Mouse (Mus musculus): ENCODE results near the gene St3gal5. TPM values are rescaled to one million over a fixed set of nuclear protein-coding genes. Genes with fewer than 3 reads are reported as not detected.
"Not testable (repeated sequence)": the region's sequence is repeated elsewhere in the genome, so short reads cannot be mapped to it uniquely, and the experiment has no call there.

St3gal5 gene
- polyA plus RNA-seq, 1 experiment = 28.3 TPM

GRCm38 (mm10) chr6:72139508-72140193 lies 42.3 kb downstream of the St3gal5 start:
- 83% methylated on average over 9 of the region's 9 CpGs for WGBS
- H3K4me3 ChIP-seq (replicated peaks; ENCODE audit: extremely low read depth, low read depth, low read length) = no peak overlapping the region
- no peak for TF ChIP-seq CTCF (IDR thresholded peaks at IDR 0.05; ENCODE audit: insufficient read depth, low read length)
- no peak for TF ChIP-seq POLR2A (IDR thresholded peaks at IDR 0.05; ENCODE audit: borderline replicate concordance, extremely low read depth, low read depth, low read length)
- no peak for DNase-seq
- H3K4me1 ChIP-seq (ENCODE audit: control insufficient read depth, insufficient read depth, low read length) = no peaks in the 10 kb centered on the region; the same call in 1 of the 2 replicates

- no peak for DNase-seq
- WGBS = 58% methylated on average over 8 of the region's 8 CpGs
- no peak for TF ChIP-seq POLR2A (IDR thresholded peaks at IDR 0.05; ENCODE audit: borderline replicate concordance, extremely low read depth, low read depth, low read length)
- no peak for TF ChIP-seq CTCF (IDR thresholded peaks at IDR 0.05; ENCODE audit: insufficient read depth, low read length)
Measured at GRCm38 (mm10) chr6:72140371-72140770, 43.0 kb downstream of the St3gal5 start.

GRCm38 (mm10) chr6:72141191-72141590 lies 43.8 kb downstream of the St3gal5 start:
- 58% methylated on average over 10 of the region's 10 CpGs for WGBS
- no peak for TF ChIP-seq CTCF (IDR thresholded peaks at IDR 0.05; ENCODE audit: insufficient read depth, low read length)
- TF ChIP-seq POLR2A (IDR thresholded peaks at IDR 0.05; ENCODE audit: borderline replicate concordance, extremely low read depth, low read depth, low read length) = no peak

More at GRCm38 (mm10) chr6:72140371-72140770, 43.0 kb downstream of the St3gal5 start:
- no peaks in the 10 kb centered on the region; the same call in 1 of the 2 replicates for H3K4me1 ChIP-seq (ENCODE audit: control insufficient read depth, insufficient read depth, low read length)
- no peak overlapping the region for H3K4me3 ChIP-seq (replicated peaks; ENCODE audit: extremely low read depth, low read depth, low read length)

GRCm38 (mm10) chr6:72142561-72142960 lies 45.2 kb downstream of the St3gal5 start:
- Histone ChIP-seq H3K4me3 (replicated peaks; ENCODE audit: extremely low read depth, low read depth, low read length) (no peak overlapping the region), H3K4me1 (ENCODE audit: control insufficient read depth, insufficient read depth, low read length) (no peaks in the 10 kb centered on the region; the same call in 1 of the 2 replicates)
- TF ChIP-seq CTCF (IDR thresholded peaks at IDR 0.05; ENCODE audit: insufficient read depth, low read length) = no peak
- no peak for TF ChIP-seq POLR2A (IDR thresholded peaks at IDR 0.05; ENCODE audit: borderline replicate concordance, extremely low read depth, low read depth, low read length)
- DNase-seq = no peak
- WGBS = 92% methylated on average over 4 of the region's 4 CpGs

More at GRCm38 (mm10) chr6:72141191-72141590, 43.8 kb downstream of the St3gal5 start:
- Histone ChIP-seq H3K4me1 (ENCODE audit: control insufficient read depth, insufficient read depth, low read length) (no peaks in the 10 kb centered on the region; the same call in 1 of the 2 replicates), H3K4me3 (replicated peaks; ENCODE audit: extremely low read depth, low read depth, low read length) (no peak overlapping the region)
- no peak for DNase-seq

- 78% methylated on average over 7 of the region's 7 CpGs for WGBS
- TF ChIP-seq POLR2A (IDR thresholded peaks at IDR 0.05; ENCODE audit: borderline replicate concordance, extremely low read depth, low read depth, low read length) (no peak), CTCF (IDR thresholded peaks at IDR 0.05; ENCODE audit: insufficient read depth, low read length) (no peak)
- H3K4me3 ChIP-seq (replicated peaks; ENCODE audit: extremely low read depth, low read depth, low read length) = no peak overlapping the region
- no peaks in the 10 kb centered on the region; the same call in 1 of the 2 replicates for H3K4me1 ChIP-seq (ENCODE audit: control insufficient read depth, insufficient read depth, low read length)
- DNase-seq = no peak
Measured at GRCm38 (mm10) chr6:72144353-72144752, 47.0 kb downstream of the St3gal5 start.

- no peak for TF ChIP-seq CTCF (IDR thresholded peaks at IDR 0.05; ENCODE audit: insufficient read depth, low read length)
- no peak for TF ChIP-seq POLR2A (IDR thresholded peaks at IDR 0.05; ENCODE audit: borderline replicate concordance, extremely low read depth, low read depth, low read length)
- 83% methylated on average over 14 of the region's 14 CpGs for WGBS
- H3K4me3 ChIP-seq (replicated peaks; ENCODE audit: extremely low read depth, low read depth, low read length) = no peak overlapping the region
Measured at GRCm38 (mm10) chr6:72146803-72147202, 49.4 kb downstream of the St3gal5 start.

GRCm38 (mm10) chr6:72148721-72149120 lies 51.3 kb downstream of the St3gal5 start:
- H3K4me3 ChIP-seq (replicated peaks; ENCODE audit: extremely low read depth, low read depth, low read length) = no peak overlapping the region
- WGBS = 87% methylated on average over 4 of the region's 4 CpGs

More at GRCm38 (mm10) chr6:72146803-72147202, 49.4 kb downstream of the St3gal5 start:
- no peak for DNase-seq
- H3K4me1 ChIP-seq (ENCODE audit: control insufficient read depth, insufficient read depth, low read length) = no peaks in the 10 kb centered on the region

GRCm38 (mm10) chr6:72149797-72150196 lies 52.4 kb downstream of the St3gal5 start:
- no peak for TF ChIP-seq CTCF (IDR thresholded peaks at IDR 0.05; ENCODE audit: insufficient read depth, low read length)
- TF ChIP-seq POLR2A (IDR thresholded peaks at IDR 0.05; ENCODE audit: borderline replicate concordance, extremely low read depth, low read depth, low read length) = no peak
- WGBS = 86% methylated on average over 3 of the region's 3 CpGs
- Histone ChIP-seq H3K4me3 (replicated peaks; ENCODE audit: extremely low read depth, low read depth, low read length) (no peak overlapping the region), H3K4me1 (ENCODE audit: control insufficient read depth, insufficient read depth, low read length) (no peaks in the 10 kb centered on the region)
- no peak for DNase-seq

More at GRCm38 (mm10) chr6:72148721-72149120, 51.3 kb downstream of the St3gal5 start:
- no peaks in the 10 kb centered on the region for H3K4me1 ChIP-seq (ENCODE audit: control insufficient read depth, insufficient read depth, low read length)
- TF ChIP-seq POLR2A (IDR thresholded peaks at IDR 0.05; ENCODE audit: borderline replicate concordance, extremely low read depth, low read depth, low read length) = no peak
- no peak for TF ChIP-seq CTCF (IDR thresholded peaks at IDR 0.05; ENCODE audit: insufficient read depth, low read length)
- DNase-seq = no peak

GRCm38 (mm10) chr6:72152707-72153106 lies 55.3 kb downstream of the St3gal5 start:
- TF ChIP-seq POLR2A (IDR thresholded peaks at IDR 0.05; ENCODE audit: borderline replicate concordance, extremely low read depth, low read depth, low read length) (no peak), CTCF (IDR thresholded peaks at IDR 0.05; ENCODE audit: insufficient read depth, low read length) (no peak)
- no peak for DNase-seq
- no peaks in the 10 kb centered on the region for H3K4me1 ChIP-seq (ENCODE audit: control insufficient read depth, insufficient read depth, low read length)
- WGBS = 77% methylated on average over 7 of the region's 7 CpGs
- no peak overlapping the region for H3K4me3 ChIP-seq (replicated peaks; ENCODE audit: extremely low read depth, low read depth, low read length)

- 69% methylated on average over 11 of the region's 11 CpGs for WGBS
- DNase-seq = no peak
- no peak overlapping the region for H3K4me3 ChIP-seq (replicated peaks; ENCODE audit: extremely low read depth, low read depth, low read length)
Measured at GRCm38 (mm10) chr6:72153455-72153854, 56.1 kb downstream of the St3gal5 start.

GRCm38 (mm10) chr6:72154008-72154407 lies 56.6 kb downstream of the St3gal5 start:
- H3K4me3 ChIP-seq (replicated peaks; ENCODE audit: extremely low read depth, low read depth, low read length); DNase-seq; H3K4me1 ChIP-seq (ENCODE audit: control insufficient read depth, insufficient read depth, low read length): not testable (repeated sequence)
- 48% methylated on average over 5 of the region's 5 CpGs for WGBS

More at GRCm38 (mm10) chr6:72153455-72153854, 56.1 kb downstream of the St3gal5 start:
- TF ChIP-seq CTCF (IDR thresholded peaks at IDR 0.05; ENCODE audit: insufficient read depth, low read length) (no peak), POLR2A (IDR thresholded peaks at IDR 0.05; ENCODE audit: borderline replicate concordance, extremely low read depth, low read depth, low read length) (no peak)
- H3K4me1 ChIP-seq (ENCODE audit: control insufficient read depth, insufficient read depth, low read length) = no peaks in the 10 kb centered on the region
